Mouse (Mus musculus): ENCODE data around the gene Cfdp1. TPM values are rescaled to one million over a fixed set of nuclear protein-coding genes. Genes with fewer than 3 reads are reported as not detected.

Cfdp1 gene
- polyA plus RNA-seq (2016; fragmentation: Nextera tagmentation; extraction: Ambion mirVana) = 199 and 207 TPM in 2 replicates

DNA sequence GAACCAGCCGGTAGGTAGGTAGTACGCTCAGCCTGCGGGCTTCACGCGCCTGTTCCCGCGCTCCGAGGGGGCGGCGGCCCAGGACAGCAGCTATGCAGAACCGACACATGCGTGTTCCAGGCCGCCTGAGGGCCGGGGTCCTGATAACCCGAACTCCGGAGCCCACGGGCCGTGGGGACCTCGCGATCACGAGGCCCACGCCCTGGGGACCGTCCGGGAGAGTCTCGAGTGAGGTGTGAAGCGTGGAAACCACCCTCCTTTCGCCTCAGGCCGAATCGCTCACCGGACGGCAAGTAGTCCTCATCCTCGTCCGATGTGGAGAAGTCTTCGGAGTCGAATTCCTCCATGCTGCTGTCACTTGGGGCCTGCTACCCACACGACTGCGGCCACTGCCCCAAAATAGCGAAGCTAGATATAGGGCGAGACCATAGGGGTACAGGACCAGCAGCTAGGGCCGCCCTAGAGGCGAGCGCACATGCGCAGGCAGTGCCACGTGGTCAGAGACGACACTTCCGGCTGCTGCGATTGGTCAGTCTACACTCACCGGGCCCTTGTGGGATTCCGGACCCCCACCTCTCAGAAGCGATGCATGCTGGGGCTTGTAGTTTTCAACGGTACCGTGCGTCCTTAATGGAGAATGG lies at the start of gene Cfdp1:
Gene Cfdp1, minus strand, starts transcription at position 431 of the 641 bp plus-strand sequence.
- peaks cover 10% of the 10 kb centered on the region for H3K4me1 ChIP-seq
- no peaks in the 10 kb centered on the region for H3K9me3 ChIP-seq
- under 1% methylated on average over 53 of the region's 53 CpGs for WGBS
- H3K4me2 ChIP-seq = peak within 1 kb of the TSS; percentile 78
- peak within 1 kb of the TSS; percentile 84 for H3K4me3 ChIP-seq (replicated peaks)
- H3K9ac ChIP-seq = peak within 1 kb of the TSS; percentile 80
- no peaks in the 10 kb centered on the region for H3K27me3 ChIP-seq
- peak; percentile 100 for ATAC-seq (ENCODE audit: low FRiP score)
- no peaks in the 10 kb centered on the region for H3K36me3 ChIP-seq (replicated peaks)
- H3K27ac ChIP-seq = peak within 1 kb of the TSS; percentile 13; the same call in 1 of the 2 replicates

DNA sequence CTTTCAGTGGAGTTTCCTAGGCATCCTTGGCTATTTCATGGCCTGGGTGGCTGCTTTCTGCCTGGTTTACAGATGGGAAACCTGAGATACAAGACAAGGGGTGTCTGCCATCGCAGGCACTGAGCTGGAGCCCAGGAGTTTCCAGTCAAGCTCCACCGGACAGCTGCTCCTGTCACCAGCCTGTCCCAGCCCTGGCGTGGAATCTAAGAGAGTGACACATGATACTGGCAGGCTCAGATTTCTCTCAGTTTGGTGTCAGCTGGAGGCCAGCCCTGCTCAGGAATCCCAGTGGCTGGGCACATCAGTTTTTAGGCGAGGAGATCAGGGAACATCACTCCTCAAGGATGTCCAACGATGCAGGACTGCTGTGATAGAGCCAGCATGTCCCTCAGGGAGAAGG lies 48.0 kb upstream of the Cfdp1 start:
- H3K27me3 ChIP-seq = no peaks in the 10 kb centered on the region
- H3K9me3 ChIP-seq = no peaks in the 10 kb centered on the region
- 43% methylated on average over 5 of the region's 5 CpGs for WGBS
- no peaks in the 10 kb centered on the region for H3K36me3 ChIP-seq (replicated peaks)
- H3K27ac ChIP-seq = no peak overlapping the region
- ATAC-seq (ENCODE audit: low FRiP score) = no peak
- no peak overlapping the region for H3K4me3 ChIP-seq (replicated peaks)
- no peak overlapping the region for H3K4me2 ChIP-seq
- no peak overlapping the region for H3K9ac ChIP-seq
- H3K4me1 ChIP-seq = no peaks in the 10 kb centered on the region

GRCm38 (mm10) chr8:111898586-111898985 lies 44.5 kb upstream of the Cfdp1 start:
- Histone ChIP-seq H3K36me3 (replicated peaks) (no peaks in the 10 kb centered on the region), H3K9me3 (no peaks in the 10 kb centered on the region), H3K27ac (no peak overlapping the region), H3K4me3 (replicated peaks) (no peak overlapping the region), H3K4me2 (no peak overlapping the region), H3K27me3 (no peaks in the 10 kb centered on the region), H3K9ac (no peak overlapping the region), H3K4me1 (no peaks in the 10 kb centered on the region)
- no peak for ATAC-seq (ENCODE audit: low FRiP score)
- WGBS = 41% methylated on average over 10 of the region's 10 CpGs

DNA sequence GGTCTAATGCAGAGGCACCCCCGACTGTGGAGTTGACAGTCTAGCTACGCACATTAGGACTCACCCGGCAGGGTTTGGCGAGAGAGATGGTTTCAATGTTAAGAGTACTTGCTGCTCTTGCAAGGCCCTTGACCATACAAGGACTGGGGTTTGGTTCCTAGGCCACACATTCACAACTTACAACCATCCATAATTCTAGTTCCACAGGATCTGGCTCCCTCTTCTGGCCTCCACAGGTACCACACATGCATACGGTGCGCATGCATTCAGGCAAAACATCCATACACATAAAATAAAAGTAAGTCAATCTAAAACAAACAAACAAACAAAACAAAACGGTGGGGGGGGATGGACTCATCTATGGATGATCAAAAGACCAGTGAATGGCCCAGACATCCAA lies 40.9 kb upstream of the Cfdp1 start:
- H3K9ac ChIP-seq = no peak overlapping the region
- no peaks in the 10 kb centered on the region for H3K36me3 ChIP-seq (replicated peaks)
- peaks cover 28% of the 10 kb centered on the region for H3K27me3 ChIP-seq
- H3K4me3 ChIP-seq (replicated peaks) = no peak overlapping the region
- peaks cover 5% of the 10 kb centered on the region; the same call in 1 of the 2 replicates for H3K4me1 ChIP-seq
- H3K4me2 ChIP-seq = no peak overlapping the region
- 87% methylated on average over 7 of the region's 7 CpGs for whole genome bisulfite sequencing
- ATAC-seq (ENCODE audit: low FRiP score) = no peak
- no peaks in the 10 kb centered on the region for H3K9me3 ChIP-seq
- no peak overlapping the region for H3K27ac ChIP-seq

- 69% methylated on average over 5 of the region's 5 CpGs for WGBS
- Histone ChIP-seq H3K9ac (no peak overlapping the region), H3K4me3 (replicated peaks) (no peak overlapping the region), H3K36me3 (replicated peaks) (no peaks in the 10 kb centered on the region), H3K27me3 (peaks cover 49% of the 10 kb centered on the region), H3K4me2 (no peak overlapping the region), H3K9me3 (no peaks in the 10 kb centered on the region), H3K27ac (no peak overlapping the region), H3K4me1 (peaks cover 7% of the 10 kb centered on the region; the same call in 1 of the 2 replicates)
- ATAC-seq (ENCODE audit: low FRiP score) = no peak
Measured at GRCm38 (mm10) chr8:111892615-111893014, 38.5 kb upstream of the Cfdp1 start.

- ATAC-seq (ENCODE audit: low FRiP score) = no peak
- H3K9ac ChIP-seq = no peak overlapping the region
- no peak overlapping the region for H3K4me2 ChIP-seq
- H3K4me1 ChIP-seq = peaks cover 7% of the 10 kb centered on the region; the same call in 1 of the 2 replicates
- 54% methylated on average over 8 of the region's 8 CpGs for WGBS
- no peak overlapping the region for H3K27ac ChIP-seq
- no peaks in the 10 kb centered on the region for H3K9me3 ChIP-seq
- H3K36me3 ChIP-seq (replicated peaks) = no peaks in the 10 kb centered on the region
- peaks cover 49% of the 10 kb centered on the region for H3K27me3 ChIP-seq
- no peak overlapping the region for H3K4me3 ChIP-seq (replicated peaks)
Measured at GRCm38 (mm10) chr8:111891983-111892382, 37.9 kb upstream of the Cfdp1 start.

- ATAC-seq (ENCODE audit: low FRiP score) = no peak
- no peak overlapping the region for H3K4me2 ChIP-seq
- H3K27ac ChIP-seq = no peak overlapping the region
- H3K4me3 ChIP-seq (replicated peaks) = no peak overlapping the region; the same call in 1 of the 2 replicates
- H3K9me3 ChIP-seq = no peaks in the 10 kb centered on the region
- 61% methylated on average over 6 of the region's 6 CpGs for WGBS
- H3K36me3 ChIP-seq (replicated peaks) = no peaks in the 10 kb centered on the region
- H3K27me3 ChIP-seq = peaks cover 49% of the 10 kb centered on the region
- no peak overlapping the region for H3K9ac ChIP-seq
- peaks cover 7% of the 10 kb centered on the region; the same call in 1 of the 2 replicates for H3K4me1 ChIP-seq
Measured at GRCm38 (mm10) chr8:111890911-111891303, 36.8 kb upstream of the Cfdp1 start.

DNA sequence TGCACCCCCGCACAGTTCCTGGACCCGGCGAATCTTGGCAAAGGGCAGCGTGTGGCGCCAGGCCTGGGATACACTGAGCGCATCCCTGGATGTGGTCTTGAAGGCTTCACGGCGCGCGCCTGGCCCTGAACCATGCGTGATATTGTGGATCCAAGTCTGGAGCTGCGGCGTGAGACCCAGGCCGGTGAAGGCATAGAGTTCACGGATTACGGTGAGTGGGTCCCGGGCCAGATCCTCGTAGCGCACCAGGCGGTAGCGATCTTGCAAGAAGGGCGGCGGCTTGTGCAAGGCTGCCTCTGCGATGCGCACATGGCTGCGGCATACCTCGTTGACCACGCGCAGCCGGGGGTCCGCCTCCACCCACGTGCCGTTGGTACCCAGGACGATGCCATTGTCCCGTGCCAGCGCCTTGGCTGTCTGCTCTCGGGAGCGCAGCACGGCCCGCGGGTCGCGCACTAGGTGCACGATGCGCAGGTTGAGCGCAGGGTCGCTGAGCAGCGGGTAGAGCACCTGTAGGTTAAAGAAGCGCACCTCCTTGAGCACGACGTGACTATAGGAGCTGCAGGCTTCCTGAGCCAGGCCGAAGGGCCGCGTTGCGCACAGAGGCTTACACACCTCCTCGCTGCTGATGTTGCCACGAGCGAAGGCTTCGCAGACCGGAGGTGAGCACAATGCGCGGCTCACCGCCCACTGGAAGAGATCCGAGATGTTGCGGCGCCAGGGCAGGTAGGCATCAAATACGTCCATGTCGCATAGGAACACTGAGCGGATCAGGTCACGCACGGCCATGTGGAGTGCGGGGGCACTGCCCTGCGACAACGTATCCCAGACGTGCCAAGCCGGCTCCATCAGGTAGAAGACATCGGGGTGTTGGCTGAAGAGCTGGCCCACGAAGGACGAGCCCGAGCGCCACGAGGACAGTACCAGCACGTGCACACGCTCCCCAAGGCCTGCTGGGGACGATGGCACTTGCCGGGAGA lies 36.1 kb upstream of the Cfdp1 start:
- no peak for ATAC-seq (ENCODE audit: low FRiP score)
- Histone ChIP-seq H3K9ac (no peak overlapping the region), H3K4me2 (peak overlapping the region; percentile 45), H3K36me3 (replicated peaks) (no peaks in the 10 kb centered on the region), H3K27me3 (peaks cover 49% of the 10 kb centered on the region), H3K4me1 (peaks cover 7% of the 10 kb centered on the region; the same call in 1 of the 2 replicates), H3K4me3 (replicated peaks) (peak overlapping the region; percentile 28), H3K9me3 (no peaks in the 10 kb centered on the region), H3K27ac (no peak overlapping the region)
- 9% methylated on average over 86 of the region's 86 CpGs for WGBS

- Histone ChIP-seq H3K36me3 (replicated peaks) (no peaks in the 10 kb centered on the region), H3K4me2 (no peak overlapping the region), H3K9ac (no peak overlapping the region), H3K27me3 (peaks cover 49% of the 10 kb centered on the region), H3K4me1 (peaks cover 7% of the 10 kb centered on the region; the same call in 1 of the 2 replicates), H3K27ac (no peak overlapping the region), H3K4me3 (replicated peaks) (no peak overlapping the region), H3K9me3 (no peaks in the 10 kb centered on the region)
- ATAC-seq (ENCODE audit: low FRiP score) = no peak
- 48% methylated on average over 7 of the region's 7 CpGs for WGBS
Measured at GRCm38 (mm10) chr8:111888091-111888650, 34.1 kb upstream of the Cfdp1 start.

- Histone ChIP-seq H3K27me3 (peaks cover 47% of the 10 kb centered on the region), H3K9me3 (no peaks in the 10 kb centered on the region), H3K4me2 (no peak overlapping the region), H3K9ac (no peak overlapping the region), H3K4me1 (peaks cover 7% of the 10 kb centered on the region; the same call in 1 of the 2 replicates), H3K27ac (no peak overlapping the region), H3K36me3 (replicated peaks) (no peaks in the 10 kb centered on the region), H3K4me3 (replicated peaks) (no peak overlapping the region)
- 89% methylated on average over 1 of the region's 1 CpGs for WGBS
- no peak for ATAC-seq (ENCODE audit: low FRiP score)
Measured at GRCm38 (mm10) chr8:111887479-111887878, 33.4 kb upstream of the Cfdp1 start.

GRCm38 (mm10) chr8:111883615-111884014 lies 29.5 kb upstream of the Cfdp1 start:
- Histone ChIP-seq H3K4me1 (no peaks in the 10 kb centered on the region), H3K4me3 (replicated peaks) (no peak overlapping the region), H3K9me3 (no peaks in the 10 kb centered on the region), H3K4me2 (no peak overlapping the region), H3K27ac (no peak overlapping the region), H3K36me3 (replicated peaks) (no peaks in the 10 kb centered on the region), H3K9ac (no peak overlapping the region), H3K27me3 (peaks cover 8% of the 10 kb centered on the region)
- WGBS = 88% methylated on average over 4 of the region's 4 CpGs
- ATAC-seq (ENCODE audit: low FRiP score) = no peak

GRCm38 (mm10) chr8:111881591-111881990 lies 27.5 kb upstream of the Cfdp1 start:
- H3K9ac ChIP-seq = no peak overlapping the region
- H3K4me2 ChIP-seq = no peak overlapping the region
- H3K9me3 ChIP-seq = no peaks in the 10 kb centered on the region
- no peak for ATAC-seq (ENCODE audit: low FRiP score)
- H3K4me1 ChIP-seq = no peaks in the 10 kb centered on the region
- WGBS = 7% methylated on average over 2 of the region's 2 CpGs
- no peaks in the 10 kb centered on the region; the same call in 1 of the 2 replicates for H3K27me3 ChIP-seq
- H3K27ac ChIP-seq = no peak overlapping the region
- H3K4me3 ChIP-seq (replicated peaks) = no peak overlapping the region
- H3K36me3 ChIP-seq (replicated peaks) = no peaks in the 10 kb centered on the region

Measured in forebrain, embryonic 12.5 days (tissue).